Mouse (Mus musculus) heart, adult 2 months (tissue): ENCODE data around the gene Ostc. TPM values are rescaled to one million over a fixed set of nuclear protein-coding genes. Genes with fewer than 3 reads are reported as not detected.
A peak's percentile ranks its signal among the peaks of the same experiment; 100 is the strongest.

ENCODE experiments used
- DNase-seq, 2 experiments: peaks; one replicate each; pipeline ENCODE4 v3.0.0; 2021
- H3K27ac ChIP-seq: fragments of 200-600 bp; 2 replicates; pipeline ENCODE4 v1.8.1; 2022
- H3K27me3 ChIP-seq: fragments of 200-500 bp; 2 replicates; pipeline ENCODE4 v1.6.1; 2012; ENCODE audit warnings: mild to moderate bottlenecking, low read length, inconsistent platforms, mixed read lengths; ENCODE audit not compliant: control insufficient read depth, insufficient read depth
- H3K36me3 ChIP-seq: fragments of 200-500 bp; 2 replicates; pipeline ENCODE4 v1.6.1; 2012; ENCODE audit warnings: low read length, inconsistent platforms; ENCODE audit not compliant: control insufficient read depth, insufficient read depth
- H3K4me1 ChIP-seq: fragments of 200-500 bp; 2 replicates; pipeline ENCODE4 v1.6.1; 2011; ENCODE audit warnings: low read length; ENCODE audit not compliant: control insufficient read depth, insufficient read depth
- H3K4me3 ChIP-seq: fragments of 200-600 bp; 2 replicates; pipeline ENCODE4 v1.8.1; 2022
- H3K79me2 ChIP-seq: fragments of 200-500 bp; replicated peaks from 2 replicates; pipeline ENCODE4 v1.6.1; 2012; ENCODE audit warnings: mild to moderate bottlenecking, inconsistent platforms, low read length, moderate library complexity, mixed read lengths; ENCODE audit not compliant: control insufficient read depth, insufficient read depth
- H3K9ac ChIP-seq: fragments of 200-500 bp; 2 replicates; pipeline ENCODE4 v1.6.1; 2012; ENCODE audit warnings: low read depth, mild to moderate bottlenecking, control low read depth, inconsistent platforms, low read length, mixed read lengths
- CTCF ChIP-seq: fragments of 200-600 bp; IDR thresholded peaks from 2 replicates; pipeline ENCODE4 v1.8.1; 2022; ENCODE audit warnings: antibody characterized with exemption, mild to moderate bottlenecking, moderate library complexity
- EP300 ChIP-seq: fragments of 200-500 bp; IDR thresholded peaks from 2 replicates; pipeline ENCODE4 v1.6.1; 2011; ENCODE audit warnings: low read depth, low read length, control low read depth; ENCODE audit not compliant: insufficient read depth
- POLR2A ChIP-seq: fragments of 200-500 bp; IDR thresholded peaks from 2 replicates; pipeline ENCODE4 v1.6.1; 2011; ENCODE audit warnings: mild to moderate bottlenecking, low read depth, low read length, control low read depth; ENCODE audit not compliant: insufficient read depth
- WGBS: fragments of 180-500 bp; shearing (Covaris S2); methylation state at CpG from one replicate; pipeline ENCODE4 v1.1.7; 2018; 5-methylcytosine and 5-hydroxymethylcytosine counted together
- intact Hi-C: fragments of 180-260 bp; cut with DNase I; formaldehyde crosslinking; loops from one replicate; pipeline ENCODE4 v1.15.1; 2025
- polyA plus RNA-seq: library from polyadenylated mRNA; depleted of rRNA; stranded (reverse); fragments of >200 nt; gene quantifications from 2 replicates; pipeline ENCODE4 v1.2.3, GENCODE M21; 2012
- total RNA-seq, 2 experiments: library from RNA; stranded (reverse); gene quantifications; 2 replicates each; pipeline ENCODE4 v1.2.3; 2021

The Ostc gene
- total and polyA plus RNA-seq, 3 experiments, result 32.8 to 50.9 (median 46.7) TPM

GRCm38 (mm10) chr3:130737652-130738361, 28.6 kb upstream of the Ostc start:
- H3K27ac ChIP-seq, result no peak overlapping the region
- no peaks in the 10 kb centered on the region for H3K36me3 ChIP-seq
- no peak for DNase-seq
- intact Hi-C loops, result no loop called here
- no peaks in the 10 kb centered on the region for H3K79me2 ChIP-seq
- TF ChIP-seq CTCF, result no peak
- no peak for TF ChIP-seq EP300
- TF ChIP-seq POLR2A, result no peak
- H3K4me1 ChIP-seq, result no peaks in the 10 kb centered on the region
- 61% methylated on average over 21 of the region's 21 CpGs for WGBS
- no peaks in the 10 kb centered on the region; the same call in 1 of the 2 replicates for H3K27me3 ChIP-seq
- no peak overlapping the region for H3K9ac ChIP-seq
- no peak overlapping the region for H3K4me3 ChIP-seq

GRCm38 (mm10) chr3:130736758-130737157, 27.5 kb upstream of the Ostc start:
- TF ChIP-seq CTCF (no peak), POLR2A (no peak), EP300 (no peak)
- 40% methylated on average over 4 of the region's 4 CpGs for WGBS

GRCm38 (mm10) chr3:130730189-130730653, 21.0 kb upstream of the Ostc start, which contains the start of gene Rpl34:
Rpl34 (minus strand) TSS chr3:130730398.
- DNase-seq, result peak; percentile 94 to 95
- TF ChIP-seq CTCF (no peak), EP300 (peak; percentile 43; the same call in 1 of the 2 replicates), POLR2A (peak; percentile 97)
- Histone ChIP-seq H3K79me2 (no peaks in the 10 kb centered on the region), H3K9ac (peak within 1 kb of the TSS; percentile 88), H3K4me1 (no peaks in the 10 kb centered on the region), H3K27ac (peak within 1 kb of the TSS; percentile 80), H3K4me3 (peak within 1 kb of the TSS; percentile 93), H3K27me3 (no peaks in the 10 kb centered on the region), H3K36me3 (peaks cover 14% of the 10 kb centered on the region)
- intact Hi-C loops, result loop anchor here (1.0 kb wide), 2 partner anchors 21 to 899 kb away; partner anchors contain the start of genes Gar1 and Ostc
- WGBS, result 1% methylated on average over 45 of the region's 45 CpGs

More at GRCm38 (mm10) chr3:130736758-130737157, 27.5 kb upstream of the Ostc start:
- H3K27ac ChIP-seq, result no peak overlapping the region
- H3K9ac ChIP-seq, result no peak overlapping the region
- H3K79me2 ChIP-seq, result no peaks in the 10 kb centered on the region
- H3K27me3 ChIP-seq, result no peaks in the 10 kb centered on the region
- intact Hi-C loops, result no loop called here
- no peaks in the 10 kb centered on the region for H3K36me3 ChIP-seq
- no peaks in the 10 kb centered on the region for H3K4me1 ChIP-seq
- no peak overlapping the region for H3K4me3 ChIP-seq
- no peak for DNase-seq

GRCm38 (mm10) chr3:130729472-130730188, 20.4 kb upstream of the Ostc start:
- peak overlapping the region; percentile 88 for H3K9ac ChIP-seq
- H3K27me3 ChIP-seq, result no peaks in the 10 kb centered on the region
- intact Hi-C loops, result loop anchor here (1.0 to 2.0 kb wide), 3 partner anchors 15 to 898 kb away; partner anchors contain the start of genes Gar1 and Ostc
- H3K36me3 ChIP-seq, result peaks cover 14% of the 10 kb centered on the region
- peak in 1 of 2 experiments; percentile 27 for DNase-seq
- WGBS, result under 1% methylated on average over 58 of the region's 58 CpGs
- peak; percentile 49 for TF ChIP-seq CTCF
- no peak for TF ChIP-seq EP300
- no peaks in the 10 kb centered on the region for H3K4me1 ChIP-seq
- H3K4me3 ChIP-seq, result peak overlapping the region; percentile 93
- peak overlapping the region; percentile 80 for H3K27ac ChIP-seq
- no peaks in the 10 kb centered on the region for H3K79me2 ChIP-seq

DNA sequence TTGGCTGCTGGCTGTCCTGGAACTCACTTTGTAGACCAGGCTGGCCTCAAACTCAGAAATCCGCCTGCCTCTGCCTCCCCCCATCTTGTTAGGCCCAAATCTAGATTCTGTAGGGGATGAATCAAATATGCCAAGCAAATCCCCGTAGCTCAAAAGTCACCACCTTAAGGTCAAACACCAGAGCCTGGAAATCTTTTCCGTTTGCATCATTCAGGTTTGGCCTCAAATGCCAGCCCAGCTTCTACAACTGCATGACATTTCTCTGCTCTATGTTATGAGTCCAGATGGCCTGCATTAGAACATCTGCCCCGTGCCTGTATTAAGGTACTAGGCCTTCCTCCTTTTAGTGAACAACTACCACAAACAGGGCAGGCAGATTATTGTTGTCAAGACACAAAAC, 18.4 kb upstream of the Ostc start:
- Histone ChIP-seq H3K4me1 (no peaks in the 10 kb centered on the region), H3K27me3 (no peaks in the 10 kb centered on the region), H3K27ac (no peak overlapping the region), H3K79me2 (no peaks in the 10 kb centered on the region), H3K36me3 (peaks cover 14% of the 10 kb centered on the region), H3K9ac (no peak overlapping the region), H3K4me3 (no peak overlapping the region)
- intact Hi-C loops, result loop anchor here (2.0 kb wide), 1 partner anchor 13 kb away; no protein-coding TSS in a partner anchor
- DNase-seq, result no peak
- TF ChIP-seq CTCF (no peak), EP300 (no peak), POLR2A (no peak)
- WGBS, result 70% methylated on average over 4 of the region's 4 CpGs
